Mouse (Mus musculus) lung, postnatal 0 days (tissue): ENCODE data around the gene Gm20388. TPM values are rescaled to one million over a fixed set of nuclear protein-coding genes. Genes with fewer than 3 reads are reported as not detected.
A peak's percentile ranks its signal among the peaks of the same experiment; 100 is the strongest.

Experiments
- ATAC-seq: fragments of 200-750 bp; cut with Nextera tagmentation; 2 replicates; pipeline ENCODE4 v1.8.0; 2017; ENCODE audit warnings: moderate library complexity
- DNase-seq: peaks from one replicate; pipeline ENCODE4 v3.0.0-alpha.2; 2016; ENCODE audit warnings: low spot score
- H3K27ac ChIP-seq: fragments of 300-500 bp; sonication (generic); 2 replicates; pipeline ENCODE4 v1.5.1; 2014; ENCODE audit warnings: antibody characterized with exemption, mild to moderate bottlenecking, low read length, mixed read lengths
- H3K27me3 ChIP-seq: fragments of 300-500 bp; sonication (generic); replicated peaks from 2 replicates; pipeline ENCODE4 v1.6.1; 2014; ENCODE audit warnings: low read length, mixed read lengths; ENCODE audit not compliant: insufficient read depth
- H3K36me3 ChIP-seq: fragments of 300-500 bp; sonication (generic); 2 replicates; pipeline ENCODE4 v1.6.1; 2014; ENCODE audit warnings: low read length, mixed read lengths; ENCODE audit not compliant: insufficient read depth
- H3K4me1 ChIP-seq: fragments of 300-500 bp; sonication (generic); 2 replicates; pipeline ENCODE4 v1.6.1; 2014; ENCODE audit warnings: antibody characterized with exemption, low read depth, low read length, mixed read lengths; ENCODE audit not compliant: insufficient read depth
- H3K4me2 ChIP-seq: fragments of 300-500 bp; sonication (generic); replicated peaks from 2 replicates; pipeline ENCODE4 v1.6.1; 2014; ENCODE audit warnings: low read depth, mild to moderate bottlenecking, low read length, moderate library complexity, mixed read lengths
- H3K4me3 ChIP-seq: fragments of 300-500 bp; sonication (generic); 2 replicates; pipeline ENCODE4 v1.5.1; 2014; ENCODE audit warnings: low read depth, low read length
- H3K9ac ChIP-seq: fragments of 300-500 bp; sonication (generic); replicated peaks from 2 replicates; pipeline ENCODE4 v1.6.1; 2014; ENCODE audit warnings: low read depth, mild to moderate bottlenecking
- H3K9me3 ChIP-seq: fragments of 300-500 bp; sonication (generic); 2 replicates; pipeline ENCODE4 v1.6.1; 2016; ENCODE audit warnings: low read length, mixed read lengths
- CTCF ChIP-seq: IDR thresholded peaks from 2 replicates; pipeline ENCODE4 v1.5.1; 2016; ENCODE audit warnings: antibody characterized with exemption, mild to moderate bottlenecking
- EP300 ChIP-seq: IDR thresholded peaks from 2 replicates; pipeline ENCODE4 v1.6.1; 2016; ENCODE audit warnings: antibody characterized with exemption, mild to moderate bottlenecking, control low read depth
- WGBS: fragments of 180-500 bp; shearing (Covaris S2); extraction: QIAGEN DNeasy Blood & Tissue Kit; methylation state at CpG from one replicate; pipeline ENCODE4 v1.1.7; 2014; 5-methylcytosine and 5-hydroxymethylcytosine counted together
- polyA plus RNA-seq: library from polyadenylated mRNA; unstranded; fragments of >200 nt; fragmentation: Nextera tagmentation; extraction: Ambion mirVana; gene quantifications from 2 replicates; pipeline ENCODE4 v1.2.1, GENCODE M21; 2015

The Gm20388 gene
- polyA plus RNA-seq, 1 experiment from 2014 or later, result not detected

- H3K4me1 ChIP-seq, result peaks cover 5% of the 10 kb centered on the region; the same call in 1 of the 2 replicates
- no peaks in the 10 kb centered on the region for H3K36me3 ChIP-seq
- 38% methylated on average over 20 of the region's 20 CpGs for WGBS
- no peak overlapping the region for H3K4me2 ChIP-seq
- TF ChIP-seq CTCF, result peak; percentile 48
- TF ChIP-seq EP300, result no peak
- no peak overlapping the region for H3K9ac ChIP-seq
- DNase-seq, result peak; percentile 86
- no peaks in the 10 kb centered on the region for H3K27me3 ChIP-seq
- ATAC-seq, result peak; percentile 68
- H3K27ac ChIP-seq, result no peak overlapping the region
- no peak overlapping the region for H3K4me3 ChIP-seq
- no peaks in the 10 kb centered on the region for H3K9me3 ChIP-seq
These were observed 610.3 kb downstream of the Gm20388 start for GRCm38 (mm10) chr8:120520707-120521590.

- Histone ChIP-seq H3K27me3 (no peaks in the 10 kb centered on the region), H3K4me2 (no peak overlapping the region), H3K9me3 (no peaks in the 10 kb centered on the region), H3K36me3 (no peaks in the 10 kb centered on the region), H3K4me1 (peaks cover 5% of the 10 kb centered on the region; the same call in 1 of the 2 replicates), H3K9ac (no peak overlapping the region), H3K4me3 (no peak overlapping the region), H3K27ac (no peak overlapping the region)
- DNase-seq (no peak), ATAC-seq (no peak)
- WGBS, result 72% methylated on average over 7 of the region's 7 CpGs
- TF ChIP-seq CTCF, result no peak
- TF ChIP-seq EP300, result no peak
These were observed 610.9 kb downstream of the Gm20388 start for GRCm38 (mm10) chr8:120521591-120521965.

- TF ChIP-seq EP300, result no peak
- TF ChIP-seq CTCF, result no peak
- H3K27ac ChIP-seq, result no peak overlapping the region
- no peaks in the 10 kb centered on the region for H3K36me3 ChIP-seq
- WGBS, result 67% methylated on average over 7 of the region's 7 CpGs
- H3K27me3 ChIP-seq, result no peaks in the 10 kb centered on the region
- DNase-seq (no peak), ATAC-seq (no peak)
- H3K4me3 ChIP-seq, result no peak overlapping the region
- no peaks in the 10 kb centered on the region for H3K9me3 ChIP-seq
- no peak overlapping the region for H3K4me2 ChIP-seq
- H3K4me1 ChIP-seq, result peaks cover 5% of the 10 kb centered on the region; the same call in 1 of the 2 replicates
- no peak overlapping the region for H3K9ac ChIP-seq
These were observed 613.0 kb downstream of the Gm20388 start for GRCm38 (mm10) chr8:120523641-120524040.

GRCm38 (mm10) chr8:120525135-120525534, 614.5 kb downstream of the Gm20388 start:
- Histone ChIP-seq H3K4me2 (no peak overlapping the region), H3K4me1 (peaks cover 9% of the 10 kb centered on the region; the same call in 1 of the 2 replicates), H3K4me3 (no peak overlapping the region), H3K27me3 (no peaks in the 10 kb centered on the region), H3K9me3 (no peaks in the 10 kb centered on the region), H3K36me3 (no peaks in the 10 kb centered on the region), H3K9ac (no peak overlapping the region), H3K27ac (no peak overlapping the region)
- ATAC-seq (no peak), DNase-seq (no peak)
- WGBS, result 83% methylated on average over 1 of the region's 1 CpGs
- no peak for TF ChIP-seq CTCF
- no peak for TF ChIP-seq EP300

- Histone ChIP-seq H3K36me3 (no peaks in the 10 kb centered on the region), H3K4me2 (no peak overlapping the region), H3K4me1 (peaks cover 4% of the 10 kb centered on the region; the same call in 1 of the 2 replicates), H3K27me3 (no peaks in the 10 kb centered on the region), H3K4me3 (no peak overlapping the region), H3K9me3 (no peaks in the 10 kb centered on the region), H3K9ac (no peak overlapping the region), H3K27ac (no peak overlapping the region)
- TF ChIP-seq CTCF (no peak), EP300 (no peak)
- DNase-seq, result no peak
- 45% methylated on average over 6 of the region's 6 CpGs for WGBS
- peak; percentile 14; the same call in 1 of the 2 replicates for ATAC-seq
These were observed 615.2 kb downstream of the Gm20388 start for GRCm38 (mm10) chr8:120525832-120526231.

- Histone ChIP-seq H3K4me2 (no peak overlapping the region), H3K9ac (no peak overlapping the region), H3K27me3 (no peaks in the 10 kb centered on the region)
These were observed 615.9 kb downstream of the Gm20388 start for GRCm38 (mm10) chr8:120526577-120526976.

More at GRCm38 (mm10) chr8:120526577-120526976, 615.9 kb downstream of the Gm20388 start:
- Histone ChIP-seq H3K27ac (no peak overlapping the region), H3K9me3 (no peaks in the 10 kb centered on the region), H3K4me1 (peaks cover 4% of the 10 kb centered on the region; the same call in 1 of the 2 replicates), H3K36me3 (no peaks in the 10 kb centered on the region), H3K4me3 (no peak overlapping the region)
- TF ChIP-seq EP300, result no peak
- no peak for TF ChIP-seq CTCF
- DNase-seq (no peak), ATAC-seq (no peak)
- 35% methylated on average over 4 of the region's 4 CpGs for WGBS
